Mouse (Mus musculus) stomach, postnatal 0 days (tissue): Measurements from ENCODE around the gene Mcts2. TPM values are rescaled to one million over a fixed set of nuclear protein-coding genes. Genes with fewer than 3 reads are reported as not detected.

Source experiments
- ATAC-seq: fragments of 200-750 bp; cut with Nextera tagmentation; 2 replicates; pipeline ENCODE4 v1.8.0; 2017; ENCODE audit not compliant: low FRiP score, low TSS enrichment
- DNase-seq: peaks from one replicate; pipeline ENCODE4 v3.0.0-alpha.2; 2016; ENCODE audit warnings: low spot score
- H3K27ac ChIP-seq: fragments of 300-500 bp; sonication (generic); replicated peaks from 2 replicates; pipeline ENCODE4 v1.5.1; 2014; ENCODE audit warnings: mild to moderate bottlenecking, control low read depth
- H3K27me3 ChIP-seq: fragments of 300-500 bp; sonication (generic); 2 replicates; pipeline ENCODE4 v1.6.1; 2014; ENCODE audit warnings: low read length; ENCODE audit not compliant: control insufficient read depth, insufficient read depth
- H3K36me3 ChIP-seq: fragments of 300-500 bp; sonication (generic); 2 replicates; pipeline ENCODE4 v1.6.1; 2014; ENCODE audit warnings: low read length, mixed read lengths; ENCODE audit not compliant: control insufficient read depth, insufficient read depth
- H3K4me1 ChIP-seq: fragments of 300-500 bp; sonication (generic); replicated peaks from 2 replicates; pipeline ENCODE4 v1.6.1; 2014; ENCODE audit warnings: antibody characterized with exemption; ENCODE audit not compliant: control insufficient read depth, insufficient read depth
- H3K4me2 ChIP-seq: fragments of 300-500 bp; sonication (generic); replicated peaks from 2 replicates; pipeline ENCODE4 v1.6.1; 2014; ENCODE audit warnings: low read depth, mild to moderate bottlenecking, control low read depth, moderate library complexity
- H3K4me3 ChIP-seq: fragments of 300-500 bp; sonication (generic); 2 replicates; pipeline ENCODE4 v1.5.1; 2014; ENCODE audit warnings: low read depth, low read length, control low read depth
- H3K9ac ChIP-seq: fragments of 300-500 bp; sonication (generic); 2 replicates; pipeline ENCODE4 v1.6.1; 2014; ENCODE audit warnings: mild to moderate bottlenecking, low read length, control low read depth, mixed read lengths
- H3K9me3 ChIP-seq: fragments of 300-500 bp; sonication (generic); 2 replicates; pipeline ENCODE4 v1.6.1; 2016; ENCODE audit warnings: low read length; ENCODE audit not compliant: control insufficient read depth
- CTCF ChIP-seq: IDR thresholded peaks from 2 replicates; pipeline ENCODE4 v1.5.1; 2016; ENCODE audit warnings: antibody characterized with exemption, low read depth, mild to moderate bottlenecking, moderate library complexity
- EP300 ChIP-seq: optimal IDR thresholded peaks from 2 replicates; pipeline ENCODE3; 2016; ENCODE audit warnings: antibody characterized with exemption
- WGBS: fragments of 180-500 bp; shearing (Covaris S2); extraction: QIAGEN DNeasy Blood & Tissue Kit; methylation state at CpG from one replicate; pipeline ENCODE4 v1.1.7; 2014; 5-methylcytosine and 5-hydroxymethylcytosine counted together
- polyA plus RNA-seq: library from polyadenylated mRNA; unstranded; fragments of >200 nt; fragmentation: Nextera tagmentation; extraction: Ambion mirVana; gene quantifications from 2 replicates; pipeline ENCODE4 v1.2.1, GENCODE M21; 2015

Gene Mcts2
- polyA plus RNA-seq, 1 experiment from 2014 or later = 23.4 TPM

DNA sequence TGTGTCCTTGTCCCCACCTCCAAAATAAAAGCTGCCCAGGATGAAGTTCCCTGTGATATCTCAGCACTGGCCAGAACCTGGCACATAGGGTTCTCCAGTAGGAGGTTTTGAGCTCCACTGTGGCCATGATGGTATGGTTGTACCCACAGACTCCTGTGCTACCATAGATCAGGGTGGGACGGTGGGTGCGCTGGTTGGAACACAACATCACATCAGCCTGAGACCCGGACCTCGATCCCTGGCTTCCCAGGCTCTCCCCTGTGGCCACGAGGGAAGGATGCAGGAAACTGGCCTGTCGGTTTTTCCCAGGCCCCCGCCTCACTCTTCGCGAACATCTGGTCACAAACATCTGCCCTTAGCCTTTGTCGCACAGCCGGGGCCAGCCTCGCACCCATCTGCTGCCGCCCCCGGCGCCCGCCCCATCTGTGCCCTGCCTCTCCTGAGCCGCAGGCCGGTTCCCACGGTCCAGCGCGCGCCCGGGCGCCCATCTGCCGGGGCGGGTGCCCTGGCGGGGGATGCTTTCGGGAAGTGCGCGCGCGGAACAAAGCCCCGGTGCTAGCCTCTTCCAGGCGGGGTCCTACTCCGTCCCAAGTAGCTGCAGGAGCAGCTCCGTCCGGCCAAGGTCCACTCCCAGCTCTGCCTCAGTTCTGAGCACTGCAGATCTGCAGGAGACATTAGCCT, 37.0 kb downstream of the Mcts2 start:
- peak; percentile 52 for DNase-seq
- ATAC-seq = no peak
- Histone ChIP-seq H3K4me3 (peak overlapping the region; percentile 22), H3K27ac (0 out of 2 replicates have a peak overlapping the region, but pooled peaks have one; percentile 13), H3K9ac (peak overlapping the region; percentile 61), H3K36me3 (no peaks in the 10 kb centered on the region), H3K4me1 (peaks cover 9% of the 10 kb centered on the region), H3K27me3 (no peaks in the 10 kb centered on the region), H3K4me2 (peak overlapping the region; percentile 50), H3K9me3 (no peaks in the 10 kb centered on the region)
- no peak for TF ChIP-seq EP300
- no peak for TF ChIP-seq CTCF
- WGBS = 8% methylated on average over 37 of the region's 37 CpGs

DNA sequence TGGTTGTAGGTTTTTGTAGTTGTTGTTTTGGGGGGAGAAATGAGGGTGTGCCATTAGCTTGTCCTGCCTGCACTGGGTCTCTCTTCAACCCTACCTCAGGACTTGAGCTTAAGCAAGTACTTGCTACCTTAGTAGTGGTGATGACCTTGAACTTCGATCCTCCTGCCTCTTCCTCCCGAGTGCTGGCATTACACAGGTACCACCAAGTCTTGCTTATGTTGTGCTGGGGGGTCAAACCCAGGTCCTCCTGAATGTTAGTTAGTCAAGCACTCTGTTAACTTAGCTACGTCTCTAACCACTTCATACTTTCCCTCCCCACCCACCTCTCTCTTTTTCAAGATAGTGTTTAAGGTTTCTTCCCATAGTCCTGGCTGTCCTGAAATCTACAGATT, 37.5 kb downstream of the Mcts2 start:
- no peaks in the 10 kb centered on the region for H3K9me3 ChIP-seq
- WGBS = 78% methylated on average over 3 of the region's 3 CpGs
- H3K9ac ChIP-seq = peak overlapping the region; percentile 61; the same call in 1 of the 2 replicates
- peak overlapping the region; percentile 22; the same call in 1 of the 2 replicates for H3K4me3 ChIP-seq
- peak overlapping the region; percentile 50 for H3K4me2 ChIP-seq
- ATAC-seq = no peak
- no peaks in the 10 kb centered on the region for H3K36me3 ChIP-seq
- H3K27me3 ChIP-seq = no peaks in the 10 kb centered on the region
- 0 out of 2 replicates have a peak overlapping the region, but pooled peaks have one; percentile 13 for H3K27ac ChIP-seq
- peaks cover 9% of the 10 kb centered on the region for H3K4me1 ChIP-seq
- DNase-seq = no peak
- TF ChIP-seq EP300 (no peak), CTCF (no peak)

DNA sequence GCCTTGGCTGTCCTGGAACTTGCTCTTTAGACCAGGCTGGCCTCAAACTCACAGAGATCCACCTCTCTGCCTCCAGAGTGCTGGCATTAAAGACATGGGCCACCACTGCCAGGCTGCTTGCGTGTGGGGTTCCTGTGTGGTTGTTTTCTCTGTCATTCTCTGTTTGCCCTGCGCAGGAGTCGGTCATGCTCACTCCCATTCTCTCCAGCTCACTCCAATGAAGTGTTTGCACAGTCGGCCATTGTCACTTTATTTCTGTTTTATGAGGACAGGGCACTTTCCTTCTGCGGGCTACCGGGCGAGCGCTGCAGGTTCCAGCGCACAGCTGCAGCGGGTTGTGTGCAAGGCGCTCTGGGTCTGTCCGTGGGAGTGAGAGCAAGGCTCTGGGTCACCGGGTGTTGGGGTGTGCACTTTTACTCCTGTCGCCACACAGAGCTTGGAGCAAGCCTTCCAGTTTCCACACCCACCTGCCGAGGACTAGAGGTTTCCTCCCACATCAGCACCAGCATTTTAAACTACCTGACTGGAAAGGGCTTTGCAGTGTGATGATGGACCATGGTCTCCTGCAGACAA, 38.4 kb downstream of the Mcts2 start:
- TF ChIP-seq EP300 (no peak), CTCF (no peak)
- Histone ChIP-seq H3K9ac (no peak overlapping the region), H3K4me1 (peaks cover 12% of the 10 kb centered on the region), H3K36me3 (no peaks in the 10 kb centered on the region), H3K4me2 (no peak overlapping the region), H3K27ac (peak overlapping the region; percentile 91), H3K9me3 (no peaks in the 10 kb centered on the region), H3K27me3 (no peaks in the 10 kb centered on the region), H3K4me3 (no peak overlapping the region)
- DNase-seq = peak; percentile 47
- 53% methylated on average over 15 of the region's 15 CpGs for WGBS
- no peak for ATAC-seq

DNA sequence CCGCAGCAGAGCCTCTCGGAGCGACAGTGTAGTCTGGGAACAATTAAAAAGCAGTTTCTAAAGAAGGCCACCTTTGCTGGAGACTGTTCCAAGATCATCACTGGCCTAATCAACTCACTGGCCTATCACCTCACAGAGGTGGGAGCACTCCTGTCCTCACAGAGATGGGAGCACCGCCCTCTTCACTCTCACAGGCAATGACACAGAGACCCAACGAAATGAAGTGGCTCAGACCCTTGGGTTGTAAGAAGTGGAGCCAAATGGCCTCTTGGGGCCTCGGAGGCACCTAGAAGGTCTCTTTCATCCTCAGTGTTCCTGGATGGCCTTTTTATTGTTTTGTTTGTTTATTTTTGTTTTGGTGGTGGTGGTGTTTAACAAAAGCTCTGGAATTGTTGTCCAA, 39.4 kb downstream of the Mcts2 start:
- no peaks in the 10 kb centered on the region for H3K9me3 ChIP-seq
- H3K36me3 ChIP-seq = no peaks in the 10 kb centered on the region
- H3K4me1 ChIP-seq = peaks cover 12% of the 10 kb centered on the region
- no peak for DNase-seq
- peak overlapping the region; percentile 91 for H3K27ac ChIP-seq
- no peak overlapping the region for H3K4me2 ChIP-seq
- TF ChIP-seq CTCF (no peak), EP300 (no peak)
- ATAC-seq = no peak
- no peaks in the 10 kb centered on the region for H3K27me3 ChIP-seq
- H3K9ac ChIP-seq = no peak overlapping the region
- WGBS = 87% methylated on average over 6 of the region's 6 CpGs
- H3K4me3 ChIP-seq = no peak overlapping the region

DNA sequence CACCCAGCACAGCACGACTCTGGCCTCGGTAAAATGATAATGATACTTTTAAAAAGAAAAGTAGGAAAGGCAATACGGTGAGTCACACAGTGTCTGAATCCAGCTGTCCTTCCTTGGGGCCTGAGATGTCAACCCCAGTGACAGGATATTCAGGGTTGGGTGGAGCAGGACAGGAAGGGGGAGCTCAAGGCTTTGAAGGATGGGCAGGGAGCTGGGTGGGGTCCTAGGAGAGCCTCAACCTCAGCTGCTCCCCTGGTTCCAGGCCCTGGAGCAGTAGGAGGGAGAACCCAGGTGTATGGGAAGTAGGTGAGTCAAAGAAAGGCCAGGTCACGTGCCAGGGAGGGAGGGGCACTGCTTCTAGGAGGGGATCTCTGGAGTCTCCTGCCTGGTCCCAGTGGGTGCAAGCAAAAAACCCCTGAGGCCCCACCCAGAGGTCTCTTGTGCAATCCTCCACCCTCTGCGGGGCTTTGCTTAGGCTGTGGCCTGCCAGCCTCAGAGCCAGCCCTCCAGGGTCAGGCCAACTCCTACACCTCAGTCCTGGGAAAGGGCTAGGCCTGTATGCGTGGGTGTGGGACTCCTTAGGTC, 40.0 kb downstream of the Mcts2 start:
- no peaks in the 10 kb centered on the region for H3K9me3 ChIP-seq
- H3K27ac ChIP-seq = peak overlapping the region; percentile 91
- no peaks in the 10 kb centered on the region for H3K36me3 ChIP-seq
- H3K4me1 ChIP-seq = peaks cover 12% of the 10 kb centered on the region
- H3K9ac ChIP-seq = no peak overlapping the region
- H3K27me3 ChIP-seq = no peaks in the 10 kb centered on the region
- peak; percentile 78 for DNase-seq
- H3K4me3 ChIP-seq = no peak overlapping the region
- no peak overlapping the region for H3K4me2 ChIP-seq
- WGBS = 23% methylated on average over 6 of the region's 6 CpGs
- TF ChIP-seq CTCF (no peak), EP300 (peak; percentile 29)
- peak; percentile 62 for ATAC-seq
